8 mouse cellular contexts compared by ENCODE assay signal in the genomic region with DNA sequence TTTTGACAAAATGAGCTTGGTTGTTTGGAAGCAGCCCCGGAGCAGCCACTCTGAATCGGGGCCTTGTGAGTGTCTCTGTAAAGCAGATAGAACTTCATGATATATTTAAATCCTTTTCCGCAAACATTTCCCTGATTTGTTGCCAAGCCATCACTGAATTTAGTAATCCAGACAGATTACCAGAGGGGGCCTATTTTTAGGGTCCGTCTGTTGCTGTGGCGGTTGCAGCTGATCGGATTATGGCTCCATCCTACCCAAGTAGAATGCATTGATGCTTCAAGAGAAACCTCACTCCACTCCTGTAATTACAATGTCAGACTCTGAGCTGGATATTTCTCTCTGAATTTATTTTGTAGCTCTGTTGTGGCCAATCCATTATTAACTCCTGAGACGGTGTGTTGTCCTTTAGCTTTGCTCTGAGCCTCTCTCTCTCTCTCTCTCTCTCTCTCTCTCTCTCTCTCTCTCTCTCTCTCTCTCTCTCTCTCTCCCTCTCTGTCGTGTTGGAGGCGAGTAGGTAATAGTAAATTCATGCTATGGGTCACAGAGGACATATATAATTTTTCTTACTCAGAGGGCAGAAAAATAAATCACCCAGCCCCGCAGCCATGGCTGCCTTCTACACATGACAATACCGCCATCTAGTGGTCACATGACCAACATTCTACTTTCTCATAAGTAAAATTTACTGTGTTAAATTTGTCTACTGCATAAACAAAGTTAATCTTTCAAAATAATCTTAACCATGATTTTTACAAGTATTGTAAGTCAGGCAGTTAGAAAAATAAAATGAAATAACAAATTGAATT. TPM values are rescaled to one million over a fixed set of nuclear protein-coding genes. Genes with fewer than 3 reads are reported as not detected.
DNase-seq lines count a peak whose midpoint lies in the region; ATAC-seq and TF ChIP-seq lines count a peak whose summit lies in the region.

No protein-coding gene starts in this region.

- no peaks in the 10 kb centered on the region for H3K27me3 ChIP-seq in forebrain, embryonic 16.5 days (replicated peaks; ENCODE audit: control insufficient read depth, insufficient read depth, low read length)
- H3K27me3 ChIP-seq in kidney, embryonic 15.5 days: no peaks in the 10 kb centered on the region
- H3K27me3 ChIP-seq in liver, embryonic 14.5 days (ENCODE audit: control insufficient read depth, insufficient read depth, low read length): no peaks in the 10 kb centered on the region
- H3K27me3 ChIP-seq in neural tube, embryonic 14.5 days (ENCODE audit: control insufficient read depth, insufficient read depth, low read length): no peaks in the 10 kb centered on the region

- WGBS in forebrain, embryonic 16.5 days: 29% methylated on average over 11 of the region's 11 CpGs
- WGBS in kidney, embryonic 15.5 days: 44% methylated on average over 11 of the region's 11 CpGs
- WGBS in liver, embryonic 14.5 days (ENCODE audit: insufficient replicate concordance): 50% methylated on average over 11 of the region's 11 CpGs
- 31% methylated on average over 11 of the region's 11 CpGs for WGBS in neural tube, embryonic 14.5 days

- H3K4me2 ChIP-seq in forebrain, embryonic 16.5 days (ENCODE audit: low read length): peak overlapping the region; percentile 29
- no peak overlapping the region for H3K4me2 ChIP-seq in kidney, embryonic 15.5 days
- no peak overlapping the region for H3K4me2 ChIP-seq in liver, embryonic 14.5 days (ENCODE audit: low read depth)
- H3K4me2 ChIP-seq in neural tube, embryonic 14.5 days (ENCODE audit: low read depth, low read length): peak overlapping the region; percentile 18; the same call in 1 of the 2 replicates

- no peaks in the 10 kb centered on the region for H3K36me3 ChIP-seq in forebrain, embryonic 16.5 days (ENCODE audit: control insufficient read depth, insufficient read depth)
- H3K36me3 ChIP-seq in kidney, embryonic 15.5 days: no peaks in the 10 kb centered on the region
- H3K36me3 ChIP-seq in liver, embryonic 14.5 days (replicated peaks; ENCODE audit: control insufficient read depth, insufficient read depth, low read depth): no peaks in the 10 kb centered on the region
- H3K36me3 ChIP-seq in neural tube, embryonic 14.5 days (ENCODE audit: control insufficient read depth, insufficient read depth, low read length): no peaks in the 10 kb centered on the region

- peaks cover 6% of the 10 kb centered on the region for H3K4me1 ChIP-seq in forebrain, embryonic 16.5 days (replicated peaks; ENCODE audit: control insufficient read depth, insufficient read depth, low read length)
- H3K4me1 ChIP-seq in kidney, embryonic 15.5 days: no peaks in the 10 kb centered on the region
- no peaks in the 10 kb centered on the region for H3K4me1 ChIP-seq in liver, embryonic 14.5 days (replicated peaks; ENCODE audit: control insufficient read depth in 2 of 2, insufficient read depth in 2 of 2, low read length in 1 of 2)
- no peaks in the 10 kb centered on the region for H3K4me1 ChIP-seq in neural tube, embryonic 14.5 days (ENCODE audit: control insufficient read depth, insufficient read depth, low read length)

- peak; percentile 57 for DNase-seq in thymus, postnatal 0 days (ENCODE audit: low spot score)
- DNase-seq in thymus, postnatal 36 days: no peak
- peak; percentile 41 for DNase-seq in c-Kit-positive CD71-positive TER-119-positive erythroid progenitor cells, embryonic 14.5 days (ENCODE audit: low spot score)
- DNase-seq in liver, embryonic 14.5 days (ENCODE audit: low read depth in 3 of 3, low spot score in 3 of 3): peak; percentile 16 to 33 (median 23)

- H3K9ac ChIP-seq in forebrain, embryonic 16.5 days (replicated peaks; ENCODE audit: low read depth, low read length): no peak overlapping the region; the same call in 1 of the 2 replicates
- H3K9ac ChIP-seq in kidney, embryonic 15.5 days: no peak overlapping the region
- no peak overlapping the region for H3K9ac ChIP-seq in liver, embryonic 14.5 days (replicated peaks)
- H3K9ac ChIP-seq in neural tube, embryonic 14.5 days (replicated peaks; ENCODE audit: low read depth, low read length): no peak overlapping the region

- peak; percentile 60 for TF ChIP-seq CTCF in liver, embryonic 14.5 days (IDR thresholded peaks at IDR 0.05; ENCODE audit: low read depth)

- H3K27ac ChIP-seq in forebrain, embryonic 16.5 days (ENCODE audit: low read length): no peak overlapping the region
- H3K27ac ChIP-seq in kidney, embryonic 15.5 days: no peak overlapping the region
- H3K27ac ChIP-seq in liver, embryonic 14.5 days: no peak overlapping the region
- no peak overlapping the region for H3K27ac ChIP-seq in neural tube, embryonic 14.5 days (ENCODE audit: low read depth, low read length)

- peak; percentile 90 for ATAC-seq in forebrain, embryonic 16.5 days
- peak; percentile 77 for ATAC-seq in kidney, embryonic 15.5 days (replicated peaks; ENCODE audit: low FRiP score)
- ATAC-seq in liver, embryonic 14.5 days (ENCODE audit: insufficient read depth): no peak
- peak; percentile 90 for ATAC-seq in neural tube, embryonic 14.5 days (ENCODE audit: low read depth)
- ATAC-seq in monocyte, adult 5-6 weeks (replicated peaks; ENCODE audit: insufficient number of reproducible peaks, low FRiP score, low TSS enrichment, poor library complexity, severe bottlenecking): no peak

- no peak overlapping the region for H3K4me3 ChIP-seq in forebrain, embryonic 16.5 days (replicated peaks; ENCODE audit: low read length)
- no peak overlapping the region for H3K4me3 ChIP-seq in kidney, embryonic 15.5 days (replicated peaks)
- no peak overlapping the region for H3K4me3 ChIP-seq in liver, embryonic 14.5 days (ENCODE audit: insufficient read depth in 1 of 2, low read depth in 2 of 2, low read length in 2 of 2)
- no peak overlapping the region for H3K4me3 ChIP-seq in neural tube, embryonic 14.5 days (ENCODE audit: low read depth, low read length)

- TF ChIP-seq EP300 in liver, embryonic 14.5 days (IDR thresholded peaks at IDR 0.05; ENCODE audit: low read depth): no peak

- H3K9me3 ChIP-seq in forebrain, embryonic 16.5 days (ENCODE audit: control insufficient read depth, low read length): no peaks in the 10 kb centered on the region
- no peaks in the 10 kb centered on the region for H3K9me3 ChIP-seq in kidney, embryonic 15.5 days (replicated peaks)
- no peaks in the 10 kb centered on the region for H3K9me3 ChIP-seq in liver, embryonic 14.5 days (ENCODE audit: control insufficient read depth, low read length)
- no peaks in the 10 kb centered on the region for H3K9me3 ChIP-seq in neural tube, embryonic 14.5 days (ENCODE audit: control insufficient read depth, low read length)

RNA-seq across cellular contexts. Expression of a gene that starts 46.0 kb away (rescaled TPM):
- polyA plus RNA-seq in thymus, postnatal 0 days (2015; fragmentation: Nextera tagmentation; extraction: Ambion mirVana): 76.7 and 106 TPM in 2 replicates
- 5.8 and 9.2 TPM in 2 replicates for polyA plus RNA-seq in forebrain, embryonic 16.5 days (2015; fragmentation: Nextera tagmentation; extraction: Ambion mirVana)
- polyA plus RNA-seq in kidney, embryonic 15.5 days (2015; fragmentation: Nextera tagmentation; extraction: Ambion mirVana): 39.5 and 42.4 TPM in 2 replicates
- 6.1 and 9.1 TPM in 2 replicates for polyA plus RNA-seq in liver, embryonic 14.5 days (2012; rRNA removed)
- 34.8 and 43.8 TPM in 2 replicates for polyA plus RNA-seq in liver, embryonic 14.5 days (2014; fragmentation: Nextera tagmentation; extraction: Ambion mirVana)
- polyA plus RNA-seq in neural tube, embryonic 14.5 days (2014; fragmentation: Nextera tagmentation; extraction: Ambion mirVana): 2.0 and 3.8 TPM in 2 replicates
- 354 to 449 TPM (median 418 TPM) in 3 replicates for total RNA-seq in monocyte, adult 5-6 weeks (2017)

Comparison
In these comparisons a context has a peak if more than half of its experiments do, and no peak if none do; other contexts are left out.
1. DNase-seq: peak in thymus, postnatal 0 days (single experiment), c-Kit-positive CD71-positive TER-119-positive erythroid progenitor cells, embryonic 14.5 days (single experiment) and liver, embryonic 14.5 days (3 of 3); none in thymus, postnatal 36 days (0 of 2).
2. ATAC-seq: peak in forebrain, embryonic 16.5 days (single experiment), kidney, embryonic 15.5 days (single experiment) and neural tube, embryonic 14.5 days (single experiment); none in liver, embryonic 14.5 days (single experiment) and monocyte, adult 5-6 weeks (single experiment).
3. H3K4me2 ChIP-seq: peak in forebrain, embryonic 16.5 days (single experiment) and neural tube, embryonic 14.5 days (single experiment); none in kidney, embryonic 15.5 days (single experiment) and liver, embryonic 14.5 days (single experiment).